Mouse (Mus musculus) right cerebral cortex, postnatal 25 days (tissue): Measurements from ENCODE around the gene Fam169b.

Experiments used
- DNase-seq: peaks from one replicate; pipeline ENCODE4 v3.0.0; 2022

Gene Fam169b

DNA sequence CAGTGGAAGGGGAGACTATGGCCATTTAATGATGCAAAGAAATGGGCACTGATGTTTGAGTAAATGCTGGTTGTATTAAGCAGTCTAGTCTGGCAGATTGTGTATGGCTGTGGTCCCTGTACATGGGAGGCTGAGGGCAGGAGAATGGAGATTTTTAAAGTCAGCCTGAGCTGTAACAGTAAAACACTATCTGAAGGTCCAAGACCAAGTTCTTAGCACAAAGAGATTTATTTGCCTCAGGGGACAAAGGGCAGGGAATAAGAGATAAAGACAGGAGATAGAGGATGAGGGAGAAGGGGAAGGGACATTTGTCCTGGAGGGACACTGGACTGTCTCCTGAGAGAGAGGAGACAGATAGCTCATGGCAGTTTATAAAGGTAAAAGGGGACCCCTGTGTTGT lies at the start of gene Fam169b:
Fam169b (plus strand) TSS at position 325 of the 400 bp plus-strand sequence.
- DNase-seq: no peak

DNA sequence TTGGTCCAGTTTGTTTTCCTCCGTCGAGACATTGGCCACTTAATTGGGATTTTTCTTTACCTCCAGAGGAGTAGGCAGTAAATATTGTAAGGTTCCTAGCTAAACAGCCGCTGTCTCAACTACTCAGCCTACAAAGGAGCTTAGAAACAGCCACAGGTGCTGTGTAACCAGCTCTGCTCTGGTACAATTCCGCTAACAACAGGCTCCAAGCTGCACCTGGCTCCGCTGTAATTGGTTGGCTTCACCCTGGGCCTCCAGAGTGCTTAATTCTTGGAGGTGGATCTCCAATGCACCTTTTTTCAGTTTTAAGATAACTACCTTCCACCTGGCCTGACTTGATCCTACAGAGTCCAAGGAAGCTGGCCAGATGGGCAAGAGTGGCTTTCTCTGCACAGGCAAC lies 49.6 kb upstream of the Fam169b start:
- DNase-seq: no peak

DNA sequence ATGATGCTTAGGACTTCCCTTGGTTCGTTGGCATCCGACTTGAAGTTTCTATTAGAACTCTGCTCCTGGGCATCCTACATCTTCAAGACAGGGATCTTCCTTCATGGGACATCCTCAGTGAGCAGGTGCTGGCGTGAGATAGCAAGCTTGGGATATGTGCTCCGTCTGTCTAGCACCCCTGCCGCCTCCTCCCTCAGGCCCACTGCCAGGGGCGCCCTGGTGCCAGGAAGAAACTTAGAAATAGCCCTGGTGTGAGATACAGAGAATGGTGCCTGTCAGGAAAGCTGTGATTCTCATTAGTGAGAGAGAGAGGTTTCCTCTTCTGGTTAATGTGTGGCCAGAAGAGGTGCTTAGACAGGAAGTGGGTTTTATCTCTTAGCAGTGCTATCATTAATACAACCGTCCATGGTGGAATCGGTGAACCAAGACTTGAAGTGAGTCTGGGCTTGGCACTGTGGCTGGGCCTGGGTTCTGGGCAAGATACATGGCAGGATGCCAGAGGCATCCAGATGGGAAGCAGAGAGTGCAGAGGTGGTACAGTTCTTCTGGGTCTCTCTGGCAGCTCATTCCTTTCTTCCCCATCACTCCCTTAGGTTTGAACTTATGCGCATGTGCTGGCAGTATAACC lies 48.1 kb upstream of the Fam169b start:
- no peak for DNase-seq

DNA sequence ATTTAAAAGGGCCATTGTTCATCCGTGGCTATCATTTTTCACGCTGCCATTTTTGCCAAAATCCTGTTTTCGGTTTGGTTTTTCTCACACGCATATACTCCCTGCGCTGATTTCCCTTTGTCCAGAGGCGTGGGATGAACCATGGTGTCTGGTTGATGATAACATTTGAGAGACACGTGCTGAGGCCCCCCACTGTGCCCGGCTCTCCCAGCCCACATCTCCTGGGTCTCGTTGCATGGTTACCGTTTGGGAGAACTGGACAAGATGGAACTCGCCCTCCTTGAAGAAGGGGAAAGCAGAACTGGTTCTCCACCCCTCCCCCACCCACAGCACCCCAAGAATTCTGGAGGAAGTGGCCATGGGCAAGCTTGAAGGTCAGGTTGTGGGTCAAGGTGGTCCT lies 46.6 kb upstream of the Fam169b start:
- no peak for DNase-seq

DNA sequence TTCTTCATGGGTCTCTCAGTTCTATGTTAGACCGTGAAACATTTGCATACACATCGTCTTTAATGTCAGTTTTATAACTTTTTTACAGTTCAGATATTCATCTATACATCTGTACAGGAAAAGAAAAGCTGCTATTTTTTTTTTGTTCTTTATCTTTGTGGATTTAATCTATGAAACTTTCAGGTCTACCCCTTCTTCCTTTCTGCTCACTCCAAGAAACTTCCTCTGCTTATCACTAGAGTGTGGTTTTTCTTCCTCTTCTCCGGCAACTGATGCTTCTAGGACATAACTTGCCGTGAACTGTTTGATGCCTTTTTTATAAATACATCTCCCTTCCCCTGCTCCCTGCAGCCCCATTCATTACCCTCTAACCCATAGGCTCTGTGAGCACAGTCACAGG lies 46.0 kb upstream of the Fam169b start:
- no peak for DNase-seq

DNA sequence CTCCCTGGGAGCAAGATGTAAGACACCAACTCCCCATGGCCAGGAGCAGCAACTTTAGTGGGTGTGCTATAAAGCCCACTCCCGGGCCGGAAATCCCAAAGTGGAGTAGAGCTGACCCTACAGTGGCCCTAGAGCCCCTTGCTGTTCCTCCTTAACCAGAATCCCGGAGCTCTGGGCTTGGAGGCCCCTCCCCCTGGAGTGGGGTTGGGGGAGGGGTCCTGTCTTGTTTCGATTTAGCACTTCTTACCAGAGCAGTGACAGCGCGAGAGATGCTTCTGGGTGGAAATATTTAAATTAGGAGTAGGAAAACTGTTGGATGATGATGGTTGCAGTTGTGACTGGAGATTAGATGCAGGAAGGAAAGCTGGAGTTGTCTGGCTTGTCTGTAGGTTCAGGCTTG lies 45.1 kb upstream of the Fam169b start:
- DNase-seq: no peak

DNA sequence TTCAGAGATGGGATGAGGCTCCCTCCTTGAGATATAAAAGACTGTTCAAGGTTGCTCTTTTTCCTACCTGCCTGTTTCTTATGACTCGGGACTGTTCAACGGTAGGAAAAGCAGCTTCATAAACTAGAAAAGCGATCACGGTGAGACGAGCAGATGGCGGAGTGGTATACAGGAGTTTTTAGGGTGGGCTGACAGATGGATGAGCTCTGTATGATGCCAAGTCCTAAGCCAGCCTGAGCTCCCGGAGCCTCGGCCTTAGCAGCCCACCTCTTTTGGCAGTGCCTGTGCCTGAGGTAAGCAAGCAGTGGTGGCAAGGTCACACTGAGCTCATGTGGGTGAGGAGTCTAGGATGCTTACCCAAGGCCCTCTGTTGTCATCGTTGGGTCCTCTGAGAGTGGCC lies 42.8 kb upstream of the Fam169b start:
- no peak for DNase-seq

DNA sequence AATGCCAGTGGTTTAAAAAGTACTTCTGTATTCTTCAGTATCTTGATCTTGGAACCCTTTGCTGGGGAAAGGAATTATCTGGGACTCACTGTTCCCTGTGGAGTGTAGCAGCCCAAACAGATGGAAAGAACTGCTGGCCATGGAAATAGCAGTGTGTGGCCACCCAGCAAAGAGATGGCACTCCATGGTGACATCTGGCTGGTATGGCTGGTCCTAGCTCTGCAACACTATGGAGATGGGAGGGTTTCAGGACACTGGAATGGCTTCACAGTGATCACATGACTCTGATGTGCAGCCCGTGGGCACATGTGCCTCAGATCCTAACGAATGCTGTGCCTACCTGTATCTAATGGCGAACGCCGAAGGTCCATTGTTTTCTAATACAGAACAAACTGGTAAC lies 41.1 kb upstream of the Fam169b start:
- no peak for DNase-seq

DNA sequence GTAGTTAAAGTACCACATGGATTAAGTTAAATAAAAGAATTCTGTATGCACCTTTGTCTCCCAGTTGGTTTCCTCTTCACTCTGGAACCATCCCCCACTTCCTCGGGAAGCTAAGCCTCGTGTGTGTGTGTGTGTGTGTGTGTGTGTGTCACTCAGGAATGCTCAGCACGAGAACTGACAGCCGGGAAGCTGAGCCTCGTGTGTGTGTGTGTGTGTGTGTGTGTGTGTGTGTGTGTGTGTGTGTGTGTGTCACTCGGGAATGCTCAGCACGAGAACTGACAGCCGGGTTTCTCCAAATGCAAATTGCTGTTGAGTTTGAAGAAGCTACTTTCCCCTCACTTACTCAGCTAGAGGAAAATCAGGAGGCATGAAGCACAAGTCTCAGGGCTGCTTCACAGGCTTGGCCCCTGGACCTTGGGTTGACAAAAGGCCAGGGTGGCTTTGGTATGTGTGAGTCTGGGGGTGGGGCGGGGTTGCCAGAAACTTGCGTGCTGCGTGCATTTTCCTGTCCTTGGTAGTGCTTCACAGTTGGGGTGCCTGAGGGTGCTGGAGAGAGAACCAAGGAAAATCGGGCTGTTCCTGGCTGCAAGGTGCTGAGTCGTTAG lies 39.9 kb upstream of the Fam169b start:
- DNase-seq: no peak

DNA sequence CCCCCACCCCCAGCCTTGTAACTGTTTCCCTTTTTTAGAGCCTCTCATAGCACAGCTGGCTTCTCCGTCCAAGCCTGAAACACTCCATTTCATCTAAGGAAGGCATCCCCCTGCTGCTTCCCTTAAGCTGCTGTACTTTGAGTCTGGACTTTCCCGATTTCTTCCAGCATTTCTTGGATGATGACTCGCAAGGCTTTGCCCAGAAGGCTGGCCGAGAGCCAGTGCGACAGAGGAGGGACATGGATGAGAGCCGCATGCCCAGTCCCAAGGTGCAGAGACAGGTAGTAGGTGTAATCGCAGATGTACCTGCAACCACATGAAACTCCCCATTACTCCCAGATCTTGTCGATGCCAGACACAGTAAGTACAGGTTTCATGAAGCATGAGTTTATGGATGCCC lies 36.8 kb upstream of the Fam169b start:
- no peak for DNase-seq

DNA sequence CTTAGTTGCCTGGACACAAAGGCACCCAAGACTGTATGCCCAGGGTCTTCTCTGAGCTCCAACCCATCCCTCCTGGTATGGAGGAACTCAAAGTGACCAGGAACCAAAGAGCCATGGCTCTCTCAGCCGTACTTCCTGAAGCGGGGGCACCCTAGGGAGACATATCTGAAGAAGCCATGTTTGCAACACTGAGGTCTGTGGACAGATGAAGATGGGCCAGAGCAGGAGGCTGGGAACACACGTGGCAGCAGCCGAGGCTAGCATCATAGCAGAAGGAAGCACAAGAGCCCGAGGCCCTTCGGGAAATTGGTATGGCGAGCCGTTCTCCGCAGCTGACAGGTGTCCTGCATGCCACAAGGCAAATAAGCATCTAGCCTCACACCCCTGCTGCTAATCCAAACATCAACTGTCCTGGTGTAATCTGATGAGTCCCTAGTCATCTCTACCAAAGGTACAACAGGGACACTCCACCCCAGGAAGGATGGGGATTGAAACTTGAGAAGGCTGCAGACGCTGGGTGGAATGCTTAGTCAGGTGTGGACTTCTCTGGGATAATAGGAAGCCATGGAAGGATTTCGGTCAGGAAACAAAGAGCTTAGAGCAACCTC lies 34.3 kb upstream of the Fam169b start:
- no peak for DNase-seq

DNA sequence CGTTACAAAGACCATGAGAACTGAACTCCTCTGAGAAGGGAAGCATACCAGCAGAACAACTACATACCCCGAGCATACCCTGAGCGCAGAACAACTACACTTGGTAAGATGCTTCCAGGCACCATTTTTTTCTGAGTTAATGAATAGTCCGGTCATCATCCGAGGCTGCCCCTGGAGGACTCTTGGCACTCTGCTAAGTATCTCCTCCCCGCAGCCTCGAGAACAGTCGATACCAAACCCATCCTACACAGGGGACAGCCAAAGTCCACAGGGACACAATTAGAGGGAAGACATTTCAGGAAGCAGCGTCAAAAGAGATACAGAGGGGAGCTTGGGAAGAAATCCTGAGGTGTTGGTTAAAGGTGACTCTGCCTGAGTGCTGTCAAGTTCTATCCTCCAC lies 32.4 kb upstream of the Fam169b start:
- no peak for DNase-seq

DNA sequence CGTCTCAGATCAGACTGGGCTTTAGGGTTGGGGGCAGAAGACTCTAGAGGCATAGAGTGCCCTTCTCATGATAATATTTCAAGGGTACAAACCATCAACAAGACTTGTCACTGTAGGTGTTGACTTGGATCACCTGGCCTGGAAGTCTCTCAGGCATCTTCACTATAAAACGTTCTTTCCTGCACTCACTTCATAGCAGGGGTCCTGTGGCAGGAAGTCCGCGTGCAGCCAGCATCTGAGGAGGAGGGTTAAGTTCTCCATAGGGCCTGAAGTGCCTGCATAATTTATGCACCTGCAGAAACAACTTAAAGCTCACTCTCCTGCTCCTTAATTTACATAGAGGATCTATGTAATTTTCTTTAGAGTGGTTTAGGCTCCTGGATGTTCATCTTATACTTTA lies 28.0 kb upstream of the Fam169b start:
- no peak for DNase-seq

DNA sequence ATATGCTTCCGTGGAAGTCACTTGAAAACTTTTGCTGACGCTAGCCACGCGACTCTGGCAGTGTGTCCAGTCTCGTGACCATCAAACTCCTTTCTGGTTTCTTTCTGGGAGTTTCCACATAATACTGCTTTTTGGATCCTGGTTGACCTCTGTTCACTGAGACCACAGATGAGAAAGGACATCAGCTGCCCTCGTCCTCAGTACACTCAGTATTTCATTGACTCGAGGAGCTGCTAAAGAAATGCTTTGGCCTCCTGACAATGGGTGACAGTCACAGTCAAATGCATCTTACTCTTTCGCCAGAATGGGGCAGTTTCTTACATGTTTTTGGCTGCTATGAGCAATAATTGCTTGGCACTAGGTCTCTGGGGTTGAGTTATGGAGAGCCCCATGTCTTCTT lies 27.4 kb upstream of the Fam169b start:
- no peak for DNase-seq

DNA sequence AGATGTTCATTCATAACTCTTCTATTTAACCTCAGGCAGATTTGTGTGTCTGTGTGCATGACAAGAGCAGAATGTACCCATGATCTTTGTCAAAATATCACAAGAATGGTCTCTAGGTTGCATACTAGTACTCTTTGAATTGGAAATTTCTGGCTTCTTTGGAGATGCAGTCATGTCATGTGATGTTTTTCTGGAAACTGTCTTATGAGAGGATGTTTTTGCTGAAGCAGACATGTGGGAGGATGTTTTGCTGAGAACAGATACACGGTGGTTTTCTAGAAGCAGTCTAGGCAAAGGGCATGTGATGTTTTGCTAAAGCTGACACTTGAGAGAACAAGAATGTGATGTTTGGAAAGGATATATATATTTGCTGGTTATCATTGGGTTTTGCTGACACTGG lies 23.2 kb upstream of the Fam169b start:
- DNase-seq: no peak

DNA sequence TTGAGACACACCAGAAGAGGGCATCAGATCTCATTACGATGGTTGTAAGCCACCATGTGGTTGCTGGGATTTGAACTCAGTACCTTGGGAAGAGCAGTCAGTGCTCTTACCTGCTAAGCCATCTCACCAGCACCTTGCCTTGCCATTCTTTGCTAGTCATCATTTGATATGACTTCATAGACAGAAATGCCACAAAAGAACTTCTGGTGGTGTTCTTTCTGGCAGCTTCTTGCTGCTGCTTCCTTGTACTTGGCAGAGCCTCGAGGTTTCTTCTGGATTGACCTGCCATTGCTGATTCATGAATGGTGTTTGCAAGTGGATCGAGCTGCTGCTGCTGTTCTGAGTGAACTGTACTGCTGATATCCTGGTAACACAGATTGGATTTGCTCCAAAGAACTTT lies 22.7 kb upstream of the Fam169b start:
- DNase-seq: no peak

DNA sequence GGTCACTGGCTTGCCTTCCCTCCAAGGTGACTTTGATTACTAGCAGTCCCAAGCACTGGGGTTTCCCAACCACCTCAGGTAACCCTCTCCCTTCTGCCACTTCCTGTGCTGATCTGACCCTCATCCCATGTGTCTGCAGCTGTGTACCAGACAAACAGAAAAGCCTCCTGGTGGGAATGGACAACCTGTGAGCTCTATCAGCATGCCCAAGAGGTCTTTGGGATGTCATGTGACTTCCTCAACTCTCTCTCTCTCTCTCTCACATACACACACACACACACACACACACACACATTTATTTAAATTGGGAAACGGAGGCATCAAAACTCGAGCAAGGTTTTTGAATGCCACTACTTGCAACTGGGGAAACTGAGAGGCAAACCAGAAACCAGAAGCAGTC lies 15.9 kb upstream of the Fam169b start:
- DNase-seq: no peak

DNA sequence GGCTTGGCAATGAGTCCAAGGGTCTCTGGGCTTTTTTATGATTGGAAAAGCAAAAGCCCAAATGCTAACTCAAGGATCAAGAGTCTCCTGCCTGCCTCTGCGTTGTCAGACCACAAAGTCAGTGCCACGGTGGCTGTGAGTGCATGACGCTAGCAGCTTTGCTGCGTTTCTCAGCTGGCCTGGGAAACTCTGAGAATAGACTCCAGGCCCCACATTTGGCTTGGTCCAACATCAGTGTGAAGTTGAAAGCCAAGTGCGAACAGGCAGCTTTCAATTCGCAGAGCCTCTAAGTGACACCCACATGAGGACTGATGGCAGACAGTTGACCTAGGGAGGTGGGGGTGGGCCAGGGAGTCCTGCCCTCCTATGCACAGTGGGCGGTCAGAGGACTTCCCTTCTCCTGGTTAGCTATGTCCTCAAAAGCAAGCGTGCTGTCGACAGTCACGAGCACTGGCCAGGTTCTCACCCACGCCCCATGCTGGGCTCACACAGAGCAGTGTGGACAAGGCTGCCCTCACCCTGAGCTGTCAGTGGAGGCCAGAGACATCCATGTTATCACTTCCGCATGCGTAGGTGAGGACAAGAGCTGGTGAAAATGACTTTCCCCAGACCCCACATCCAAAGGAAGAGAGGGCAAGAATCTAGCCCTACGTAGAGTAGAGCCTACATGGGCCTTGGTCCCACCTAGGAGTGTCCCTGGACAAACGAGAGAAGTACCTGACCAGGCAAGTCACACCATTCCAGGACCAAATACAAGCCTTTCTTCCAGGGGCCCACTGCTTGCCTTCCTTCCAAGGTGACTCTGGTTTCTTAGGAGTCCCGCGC lies 15.1 kb upstream of the Fam169b start:
- no peak for DNase-seq

DNA sequence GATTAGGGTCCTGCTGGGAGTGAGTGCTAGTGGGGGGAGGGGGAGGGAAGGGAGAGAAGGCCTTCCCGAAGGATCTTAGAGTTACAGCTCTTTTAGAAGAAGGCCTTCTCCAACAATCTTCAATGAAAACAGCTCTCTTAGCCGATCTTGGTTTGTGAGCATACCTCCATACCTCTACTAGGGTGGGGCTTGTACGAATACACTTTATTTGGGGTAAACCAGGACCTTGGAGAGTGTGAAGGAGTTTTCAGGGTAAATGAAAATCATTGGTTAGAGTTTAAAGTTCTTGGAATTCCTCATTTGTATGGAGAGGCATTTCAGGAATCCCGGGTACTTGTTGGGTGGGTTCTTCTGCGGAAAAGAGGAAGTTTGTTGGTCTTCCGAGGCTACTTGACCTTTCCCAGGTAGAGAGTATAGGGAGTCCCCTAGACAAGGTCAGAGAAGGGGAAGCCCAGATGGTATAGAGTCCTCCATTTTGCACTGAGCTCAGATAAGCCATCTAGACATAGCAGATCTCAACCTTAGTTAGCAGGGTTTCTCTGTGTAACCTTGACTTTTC lies 14.0 kb upstream of the Fam169b start:
- DNase-seq: no peak

DNA sequence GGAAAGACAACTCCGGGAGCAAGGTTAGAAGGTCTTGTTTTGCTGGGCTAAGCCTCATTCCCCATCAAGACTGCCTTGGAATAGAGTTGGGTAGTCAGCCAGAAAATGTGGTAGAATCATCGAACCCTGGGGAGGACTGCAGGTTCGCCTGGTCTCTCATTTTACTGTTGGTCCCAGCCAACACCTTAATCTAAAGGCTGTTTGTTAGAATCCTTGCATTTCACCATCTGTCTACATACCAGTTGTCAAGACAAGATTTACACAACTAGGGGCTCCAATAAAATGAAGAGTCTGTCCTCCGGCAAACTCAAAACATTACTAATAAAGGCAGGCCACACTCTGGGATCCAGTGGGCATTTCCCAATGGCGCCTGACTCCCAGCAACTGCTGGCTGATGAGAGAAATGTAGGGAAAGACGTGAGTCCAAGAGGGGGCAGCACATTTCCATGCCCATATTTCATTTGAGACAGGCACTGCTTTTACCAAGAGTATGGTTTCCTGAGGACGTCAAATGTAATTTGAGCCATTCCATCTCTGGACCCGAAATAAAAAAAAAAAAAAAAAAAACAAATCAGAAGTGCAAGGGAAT lies 10.9 kb upstream of the Fam169b start:
- DNase-seq: no peak

DNA sequence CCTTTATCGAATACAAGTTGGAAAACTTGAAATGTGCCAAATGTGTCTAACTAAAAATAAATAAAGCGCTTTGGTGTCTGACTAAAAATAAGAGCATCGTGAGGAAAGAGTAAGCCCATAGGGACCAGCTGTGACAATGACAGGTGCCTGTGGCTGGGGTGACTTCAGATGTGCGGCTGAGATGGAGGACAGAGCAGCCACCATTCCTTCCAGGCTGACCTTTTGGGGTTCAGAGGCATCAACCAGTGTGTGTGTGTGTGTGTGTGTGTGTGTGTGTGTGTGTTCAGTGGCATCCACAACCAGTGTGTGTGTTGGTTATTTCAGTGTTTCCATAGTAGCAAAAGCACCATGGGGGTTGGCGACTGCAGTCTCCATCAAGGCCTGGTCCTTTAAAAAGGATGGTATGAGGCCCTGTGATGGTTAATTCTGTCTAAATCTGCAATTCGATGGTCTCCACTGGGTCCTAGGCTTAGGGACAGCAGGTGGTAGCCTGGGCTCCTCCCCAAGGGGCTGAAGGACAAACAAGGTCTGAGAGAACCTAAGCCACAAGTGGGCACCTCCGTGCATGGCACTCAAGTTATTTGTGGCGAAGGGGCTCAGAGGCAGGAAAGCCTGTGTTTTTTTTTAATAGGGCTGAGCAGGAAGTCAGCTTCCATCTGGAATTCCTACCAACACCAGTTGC lies 10.2 kb upstream of the Fam169b start:
- no peak for DNase-seq

DNA sequence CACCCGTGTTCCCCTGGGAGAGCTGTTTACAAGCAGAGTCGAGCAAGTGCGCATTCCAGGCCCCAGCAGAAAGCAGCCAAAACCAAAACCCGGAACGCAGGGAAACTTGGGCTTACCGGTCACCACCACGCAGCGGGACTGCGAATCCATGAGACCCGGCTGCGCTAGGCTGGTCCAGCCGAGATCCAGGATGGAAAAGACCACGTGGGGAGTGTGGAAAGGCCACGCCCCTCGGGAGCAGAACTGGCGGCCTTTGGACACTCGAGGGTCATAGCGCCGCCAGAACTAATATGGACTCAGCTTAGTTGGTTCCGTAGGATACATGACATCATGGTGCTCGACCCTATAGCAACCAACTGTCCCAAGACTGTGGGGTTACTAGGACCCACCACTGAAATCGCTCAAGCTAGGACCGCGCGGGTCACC lies 9.6 kb upstream of the Fam169b start, which contains the start of gene Pgpep1l:
Pgpep1l (minus strand) TSS at position 206 of the 426 bp plus-strand sequence.
- DNase-seq: no peak
